Mouse (Mus musculus) layer of hippocampus, adult 11-12 months (tissue): ENCODE measurements at regions not wholly inside any gene's neighbourhood (a gene's known extent, or its start where the extent isn't known, plus 50 kb on each side); places are given as distances from the start of the nearest gene placed in this dataset.

Experiments used
- DNase-seq: peaks from one replicate; pipeline ENCODE4 v3.0.0; 2022; ENCODE audit warnings: low spot score

- no peak for DNase-seq
Observed at GRCm38 (mm10) chr3:101162536-101163159, 52.6 kb upstream of the Ptgfrn start.

GRCm38 (mm10) chr3:101161941-101162531 lies 52.0 kb upstream of the Ptgfrn start:
- no peak for DNase-seq

GRCm38 (mm10) chr3:101161421-101161940 lies 51.4 kb upstream of the Ptgfrn start:
- no peak for DNase-seq
